Mouse (Mus musculus) limb, embryonic 12.5 days (tissue): Measurements from ENCODE around the gene Nphs2. TPM values are rescaled to one million over a fixed set of nuclear protein-coding genes. Genes with fewer than 3 reads are reported as not detected.
"Not testable (repeated sequence)": the region's sequence is repeated elsewhere in the genome, so short reads cannot be mapped to it uniquely, and the experiment has no call there.

Experiments used
- ATAC-seq: fragments of 200-750 bp; cut with Nextera tagmentation; 2 replicates; pipeline ENCODE4 v1.8.0; 2017; ENCODE audit warnings: low read depth, moderate TSS enrichment; ENCODE audit not compliant: insufficient number of reproducible peaks, insufficient read depth, low FRiP score, low TSS enrichment
- H3K27ac ChIP-seq: fragments of 300-500 bp; sonication (generic); 2 replicates; pipeline ENCODE4 v1.5.1; 2016; ENCODE audit warnings: mild to moderate bottlenecking, moderate library complexity
- H3K27me3 ChIP-seq: fragments of 300-500 bp; sonication (generic); 2 replicates; pipeline ENCODE4 v1.6.1; 2016; ENCODE audit warnings: mild to moderate bottlenecking, moderate library complexity
- H3K36me3 ChIP-seq: fragments of 300-500 bp; sonication (generic); 2 replicates; pipeline ENCODE4 v1.6.1; 2016; ENCODE audit warnings: mild to moderate bottlenecking, moderate library complexity
- H3K4me1 ChIP-seq: fragments of 300-500 bp; sonication (generic); replicated peaks from 2 replicates; pipeline ENCODE4 v1.6.1; 2016
- H3K4me2 ChIP-seq: fragments of 300-500 bp; sonication (generic); 2 replicates; pipeline ENCODE4 v1.6.1; 2016; ENCODE audit warnings: mild to moderate bottlenecking, moderate library complexity
- H3K4me3 ChIP-seq: fragments of 300-500 bp; sonication (generic); replicated peaks from 2 replicates; pipeline ENCODE4 v1.5.1; 2016; ENCODE audit warnings: mild to moderate bottlenecking
- H3K9ac ChIP-seq: fragments of 300-500 bp; sonication (generic); replicated peaks from 2 replicates; pipeline ENCODE4 v1.6.1; 2016; ENCODE audit warnings: mild to moderate bottlenecking, moderate library complexity
- H3K9me3 ChIP-seq: fragments of 300-500 bp; sonication (generic); 2 replicates; pipeline ENCODE4 v1.6.1; 2016; ENCODE audit warnings: mild to moderate bottlenecking, moderate library complexity
- WGBS: fragments of 180-500 bp; shearing (Covaris S2); methylation state at CpG from one replicate; pipeline ENCODE4 v1.1.7; 2016; 5-methylcytosine and 5-hydroxymethylcytosine counted together
- polyA plus RNA-seq: library from polyadenylated mRNA; unstranded; fragments of >200 nt; fragmentation: Nextera tagmentation; extraction: Ambion mirVana; gene quantifications from 2 replicates; pipeline ENCODE4 v1.2.1, GENCODE M21; 2016

Nphs2 gene
- polyA plus RNA-seq, 1 experiment from 2014 or later, result not detected

DNA sequence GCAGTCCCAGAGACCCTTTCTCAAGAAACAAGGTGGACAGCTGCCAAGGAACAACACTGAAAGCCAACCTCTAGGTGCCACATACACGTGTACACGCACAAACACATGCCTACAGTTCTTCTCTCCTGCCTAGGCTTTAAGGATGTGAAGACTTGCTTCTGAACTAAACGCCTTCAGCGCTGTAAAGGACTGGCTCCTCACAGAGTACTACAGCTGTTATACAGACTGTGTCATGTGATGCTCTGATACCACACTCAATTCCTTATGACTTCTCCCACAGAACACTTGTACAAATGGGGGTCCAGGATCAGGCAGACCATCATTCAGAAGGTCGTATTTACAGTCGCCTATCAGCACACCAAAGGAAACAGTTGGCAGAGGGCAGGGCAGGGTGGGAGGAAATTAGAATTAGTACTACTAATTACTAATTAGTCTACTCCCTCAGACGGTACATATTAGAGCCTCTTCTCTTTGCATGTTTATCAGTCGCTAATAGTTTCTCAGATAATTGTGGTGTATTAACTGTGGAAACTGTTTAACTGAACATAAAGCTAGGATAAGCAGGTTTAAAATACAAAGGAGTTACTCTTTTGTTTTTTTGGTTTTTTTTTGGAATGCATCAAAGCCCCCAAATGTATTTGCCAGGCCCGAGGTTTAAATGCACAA, 21.8 kb upstream of the Nphs2 start:
- no peaks in the 10 kb centered on the region for H3K36me3 ChIP-seq
- H3K4me1 ChIP-seq, result no peaks in the 10 kb centered on the region
- H3K9me3 ChIP-seq, result no peaks in the 10 kb centered on the region
- 75% methylated on average over 9 of the region's 9 CpGs for WGBS
- H3K4me2 ChIP-seq, result no peak overlapping the region
- ATAC-seq, result no peak
- H3K27ac ChIP-seq, result no peak overlapping the region
- no peak overlapping the region for H3K4me3 ChIP-seq
- no peak overlapping the region for H3K9ac ChIP-seq
- H3K27me3 ChIP-seq, result no peaks in the 10 kb centered on the region

DNA sequence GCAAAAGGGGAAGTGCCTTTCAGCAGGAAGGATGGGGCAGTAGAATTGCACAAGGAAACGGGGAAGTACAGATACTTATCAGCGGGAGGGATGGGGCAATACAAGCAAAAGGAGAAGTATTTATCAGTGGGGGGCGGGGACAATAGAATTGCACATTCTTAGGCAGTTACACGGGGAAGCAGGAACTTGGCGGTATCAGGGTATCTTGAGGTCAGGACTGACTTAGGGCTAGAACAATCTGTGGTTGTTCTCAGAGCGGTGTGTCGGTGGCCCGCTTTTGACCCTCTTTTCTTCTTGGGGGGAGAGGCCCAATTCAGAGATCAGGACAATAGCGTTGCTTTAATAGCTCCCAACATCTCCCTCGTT, 21.3 kb upstream of the Nphs2 start:
- not testable (repeated sequence) for H3K4me3 ChIP-seq, H3K4me1 ChIP-seq, H3K9me3 ChIP-seq, ATAC-seq, H3K27me3 ChIP-seq, H3K27ac ChIP-seq, H3K4me2 ChIP-seq, H3K9ac ChIP-seq, H3K36me3 ChIP-seq
- WGBS, result 76% methylated on average over 10 of the region's 10 CpGs

DNA sequence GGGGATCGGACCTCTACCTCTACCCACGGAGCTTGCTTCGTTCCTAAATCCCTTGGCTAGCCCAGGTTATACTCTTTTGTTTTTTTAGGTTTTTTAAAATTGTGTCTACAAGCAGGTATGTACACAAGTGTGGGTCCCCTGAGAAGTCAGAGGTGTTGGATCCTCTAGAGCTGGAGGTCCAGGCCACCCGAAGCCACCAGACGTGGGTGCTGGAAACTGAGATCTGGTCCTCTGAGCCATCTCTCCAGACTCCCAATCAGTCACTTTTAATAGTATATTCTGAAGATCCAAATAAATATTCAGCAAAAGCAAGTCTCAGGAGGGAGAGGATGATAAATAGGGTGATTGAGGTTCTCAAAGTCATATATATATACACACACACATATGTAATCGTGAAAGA, 20.5 kb upstream of the Nphs2 start:
- 93% methylated on average over 6 of the region's 6 CpGs for WGBS
- no peak overlapping the region for H3K4me3 ChIP-seq

DNA sequence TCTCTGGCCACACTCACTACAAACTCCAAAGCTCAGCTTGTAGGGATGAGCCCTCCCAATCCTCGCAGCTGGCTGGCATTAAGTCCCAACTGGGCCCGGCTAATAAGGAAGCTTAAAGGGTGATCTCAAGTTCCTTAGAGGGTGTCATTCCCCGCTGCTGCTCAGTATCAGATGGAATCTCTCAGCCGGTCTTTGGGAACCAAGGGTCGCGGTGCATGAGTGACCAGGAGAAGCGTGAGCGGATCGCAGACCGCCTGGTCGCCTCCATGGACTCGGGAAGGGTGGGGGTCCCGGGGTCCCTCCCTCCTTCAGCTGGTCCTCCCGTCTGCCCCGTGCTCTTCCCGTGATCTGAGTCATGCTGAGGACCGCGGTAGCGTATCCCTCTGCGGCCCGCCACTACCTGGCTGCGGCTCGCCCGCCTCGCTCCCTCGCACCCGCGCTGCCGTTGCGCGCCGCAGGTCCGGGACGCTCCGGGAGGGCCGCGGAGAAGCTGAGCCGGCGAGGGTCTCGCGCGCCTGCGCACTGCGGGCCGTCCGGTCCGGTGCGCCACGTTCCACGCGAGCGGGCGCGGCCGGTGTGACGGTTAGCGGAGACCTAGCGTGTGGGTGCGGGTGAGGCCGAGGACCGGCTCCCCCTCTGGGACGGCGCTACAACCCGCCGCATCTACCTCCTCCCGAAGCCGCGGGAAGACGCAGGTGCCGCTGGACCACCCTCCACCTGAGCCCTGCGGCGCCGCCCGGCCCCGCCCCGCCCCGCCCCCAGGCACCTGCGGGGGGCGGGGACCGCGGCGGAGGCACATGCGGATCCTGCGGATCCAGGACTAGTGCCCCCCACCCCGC, 7.4 kb upstream of the Nphs2 start, which contains the start of gene Tdrd5:
Tdrd5 (minus strand) TSS at position 754 of the 839 bp plus-strand sequence.
- H3K27ac ChIP-seq, result no peak within 1 kb of the TSS
- peak; percentile 80 for ATAC-seq
- peak within 1 kb of the TSS; percentile 98 for H3K4me2 ChIP-seq
- H3K27me3 ChIP-seq, result peaks cover 64% of the 10 kb centered on the region
- peak within 1 kb of the TSS; percentile 59 for H3K9ac ChIP-seq
- H3K9me3 ChIP-seq, result 0 out of 2 replicates have a peak, but pooled peaks cover 7% of the 10 kb centered on the region
- WGBS, result under 1% methylated on average over 73 of the region's 85 CpGs
- no peaks in the 10 kb centered on the region for H3K36me3 ChIP-seq
- peaks cover 9% of the 10 kb centered on the region for H3K4me1 ChIP-seq
- peak within 1 kb of the TSS; percentile 69 for H3K4me3 ChIP-seq

More for the DNA sequence above, 20.5 kb upstream of the Nphs2 start:
- Histone ChIP-seq H3K9me3 (no peaks in the 10 kb centered on the region), H3K27ac (no peak overlapping the region), H3K4me1 (no peaks in the 10 kb centered on the region), H3K9ac (no peak overlapping the region), H3K4me2 (no peak overlapping the region), H3K27me3 (no peaks in the 10 kb centered on the region), H3K36me3 (no peaks in the 10 kb centered on the region)
- ATAC-seq, result no peak

DNA sequence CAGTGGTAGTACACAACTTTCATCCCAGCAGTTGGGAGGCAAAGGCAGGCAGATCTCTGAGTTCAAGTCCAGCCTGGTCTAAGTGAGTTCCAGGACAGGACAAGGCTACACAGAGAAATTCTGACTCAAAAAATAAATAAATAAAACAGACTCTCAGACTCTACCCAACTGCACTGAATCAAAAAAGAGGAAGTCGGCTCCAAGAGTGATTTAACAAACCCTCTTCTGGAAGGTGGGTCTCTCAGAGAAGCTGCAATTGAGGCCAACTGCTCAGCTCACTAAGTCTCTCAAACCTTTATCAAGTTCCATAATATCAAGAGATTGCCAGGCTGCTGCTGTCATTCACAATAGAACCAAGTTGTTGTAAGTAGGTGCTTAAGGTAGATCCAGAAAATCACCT, 1.9 kb upstream of the Nphs2 start:
- peaks cover 8% of the 10 kb centered on the region for H3K4me1 ChIP-seq
- H3K9ac ChIP-seq, result no peak overlapping the region
- no peak overlapping the region for H3K4me2 ChIP-seq
- no peak overlapping the region for H3K4me3 ChIP-seq
- peaks cover 82% of the 10 kb centered on the region for H3K27me3 ChIP-seq
- H3K9me3 ChIP-seq, result no peaks in the 10 kb centered on the region
- H3K36me3 ChIP-seq, result no peaks in the 10 kb centered on the region
- no peak for ATAC-seq
- no peak overlapping the region for H3K27ac ChIP-seq
- WGBS, result 78% methylated on average over 1 of the region's 1 CpGs

DNA sequence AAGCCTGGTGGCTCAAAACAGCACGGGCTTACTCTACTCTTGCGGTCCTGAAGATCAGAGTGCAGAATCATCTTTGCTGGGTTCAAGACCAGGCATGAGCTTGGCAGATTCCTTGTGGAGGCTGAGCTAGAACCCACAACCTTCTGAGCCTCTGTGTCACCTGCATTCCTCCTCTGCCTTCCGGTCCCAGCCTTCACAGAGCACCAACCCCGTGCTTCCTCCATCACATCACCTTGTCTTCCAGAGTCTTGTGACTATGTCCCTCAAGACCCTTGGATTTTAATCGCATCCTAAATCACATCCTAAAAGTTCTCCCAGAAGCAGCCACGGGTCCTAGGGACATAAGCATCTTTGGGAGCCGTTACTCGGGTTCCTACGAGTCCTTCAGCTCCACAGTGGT, 12.6 kb downstream of the Nphs2 start:
- Histone ChIP-seq H3K4me3 (no peak overlapping the region), H3K4me1 (no peaks in the 10 kb centered on the region), H3K27ac (no peak overlapping the region), H3K4me2 (no peak overlapping the region), H3K9me3 (no peaks in the 10 kb centered on the region), H3K36me3 (no peaks in the 10 kb centered on the region), H3K27me3 (no peaks in the 10 kb centered on the region), H3K9ac (no peak overlapping the region)
- WGBS, result 90% methylated on average over 9 of the region's 9 CpGs
- ATAC-seq, result no peak

DNA sequence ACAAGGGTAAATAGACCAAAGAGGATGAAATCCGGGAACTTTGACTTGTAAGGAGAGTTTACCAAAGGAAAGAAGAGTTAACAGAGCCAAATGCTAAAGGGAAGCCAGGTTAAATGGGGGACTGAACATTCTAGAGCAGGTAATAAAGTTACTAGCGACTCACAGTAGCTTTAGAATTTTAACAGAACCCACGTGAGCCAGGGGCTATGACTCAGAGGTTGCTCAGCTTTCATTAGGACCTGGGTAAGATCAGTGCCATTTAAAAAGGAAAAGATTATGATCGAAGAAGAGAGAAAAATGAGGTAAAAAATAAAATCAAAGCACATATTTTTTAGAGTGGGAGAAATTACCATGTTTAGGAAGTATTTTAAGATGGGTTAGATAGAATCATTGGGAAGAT, 30.3 kb downstream of the Nphs2 start:
- no peaks in the 10 kb centered on the region for H3K27me3 ChIP-seq
- no peak overlapping the region for H3K27ac ChIP-seq
- 63% methylated on average over 4 of the region's 4 CpGs for WGBS
- no peak overlapping the region for H3K4me2 ChIP-seq
- no peak overlapping the region for H3K9ac ChIP-seq
- no peak for ATAC-seq
- H3K4me3 ChIP-seq, result no peak overlapping the region
- H3K4me1 ChIP-seq, result no peaks in the 10 kb centered on the region
- 0 out of 2 replicates have a peak, but pooled peaks cover 6% of the 10 kb centered on the region for H3K9me3 ChIP-seq
- H3K36me3 ChIP-seq, result no peaks in the 10 kb centered on the region

DNA sequence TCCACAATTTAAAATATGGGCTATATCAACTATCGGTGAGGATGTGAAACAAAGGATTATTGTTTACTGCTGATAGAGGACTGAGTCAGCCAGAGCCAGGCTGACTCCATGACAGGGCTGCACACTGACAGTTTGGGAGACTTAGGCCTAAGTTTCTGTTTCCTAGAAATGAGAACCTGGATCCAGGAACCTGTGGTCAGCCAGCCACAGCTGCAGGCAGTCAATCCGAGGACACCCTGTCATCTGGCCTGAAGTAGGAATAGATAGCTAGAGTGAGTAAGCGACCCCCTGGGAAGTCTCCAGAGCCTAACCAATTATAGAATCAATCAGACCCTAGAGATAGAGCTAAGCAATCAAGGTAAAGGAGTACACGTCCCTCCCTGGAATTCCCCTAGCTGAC, 33.9 kb downstream of the Nphs2 start:
- Histone ChIP-seq H3K36me3 (no peaks in the 10 kb centered on the region), H3K4me1 (no peaks in the 10 kb centered on the region), H3K27me3 (no peaks in the 10 kb centered on the region), H3K4me3 (no peak overlapping the region), H3K27ac (no peak overlapping the region), H3K9me3 (no peaks in the 10 kb centered on the region), H3K9ac (no peak overlapping the region), H3K4me2 (no peak overlapping the region)
- no peak for ATAC-seq
- WGBS, result 71% methylated on average over 4 of the region's 4 CpGs

DNA sequence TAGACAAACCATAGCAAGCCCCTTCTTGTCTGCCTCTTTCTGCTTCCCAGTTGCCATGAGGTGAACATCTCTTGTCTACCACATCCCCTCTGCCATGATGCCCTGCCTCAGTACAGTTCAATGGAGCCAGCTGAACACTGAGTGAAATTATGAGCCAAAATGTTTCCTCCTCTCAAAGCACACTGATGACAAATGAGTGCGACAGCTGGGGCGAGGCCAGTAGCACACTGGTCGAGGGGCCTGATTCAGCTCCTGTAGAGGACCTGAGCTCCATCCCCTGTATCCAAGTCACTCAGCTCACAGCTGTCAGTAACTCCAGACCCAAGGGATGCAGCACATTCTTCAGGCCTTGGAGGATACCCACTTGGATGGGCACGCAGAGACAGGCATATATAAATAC, 35.1 kb downstream of the Nphs2 start:
- Histone ChIP-seq H3K4me1 (no peaks in the 10 kb centered on the region), H3K4me3 (no peak overlapping the region), H3K9me3 (no peaks in the 10 kb centered on the region), H3K27me3 (no peaks in the 10 kb centered on the region), H3K27ac (no peak overlapping the region), H3K36me3 (no peaks in the 10 kb centered on the region), H3K9ac (no peak overlapping the region), H3K4me2 (no peak overlapping the region)
- ATAC-seq, result no peak
- 82% methylated on average over 4 of the region's 4 CpGs for WGBS

DNA sequence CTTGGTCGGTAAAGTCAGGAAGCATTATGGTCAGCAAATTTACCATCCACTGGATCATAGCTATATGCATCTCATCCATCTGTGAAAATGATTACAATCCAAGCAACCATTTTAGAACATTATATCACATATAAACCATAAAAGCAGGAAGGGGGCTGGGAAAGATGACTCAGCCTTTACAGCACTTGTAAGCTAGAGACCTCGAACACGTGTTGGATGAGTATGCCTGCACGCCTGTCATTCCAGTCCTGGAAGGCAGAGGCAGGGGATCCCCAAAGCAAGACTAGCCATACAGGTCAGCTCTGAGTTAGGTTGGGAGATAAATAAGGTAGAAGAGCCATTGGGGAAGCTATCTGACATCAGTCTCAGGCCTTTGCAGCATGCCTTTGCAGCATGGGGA, 38.5 kb downstream of the Nphs2 start:
- no peaks in the 10 kb centered on the region for H3K27me3 ChIP-seq
- no peak for ATAC-seq
- H3K4me3 ChIP-seq, result no peak overlapping the region
- H3K9ac ChIP-seq, result no peak overlapping the region
- no peak overlapping the region for H3K27ac ChIP-seq
- H3K4me2 ChIP-seq, result no peak overlapping the region
- WGBS, result 79% methylated on average over 4 of the region's 4 CpGs
- no peaks in the 10 kb centered on the region for H3K4me1 ChIP-seq
- H3K36me3 ChIP-seq, result no peaks in the 10 kb centered on the region
- no peaks in the 10 kb centered on the region for H3K9me3 ChIP-seq

DNA sequence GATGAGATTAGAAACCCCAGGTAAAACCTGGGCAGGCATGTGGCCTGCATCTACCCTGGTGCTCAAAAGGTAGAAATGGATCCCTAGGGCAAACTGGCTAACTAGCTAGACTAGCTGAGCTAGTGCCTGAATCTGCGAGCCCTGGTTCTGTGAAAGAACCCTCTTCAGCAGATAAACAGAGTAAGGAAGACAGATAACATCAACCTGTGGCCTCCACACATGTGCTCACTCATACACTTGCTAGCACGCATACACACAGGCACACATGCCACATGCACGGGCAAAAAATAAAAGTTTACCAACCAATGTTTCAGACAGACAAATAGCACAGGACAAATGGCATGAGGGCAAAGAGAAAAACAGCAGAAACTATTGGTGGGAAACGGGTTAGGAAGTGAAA, 39.9 kb downstream of the Nphs2 start:
- ATAC-seq, result no peak
- Histone ChIP-seq H3K9me3 (no peaks in the 10 kb centered on the region), H3K27ac (no peak overlapping the region), H3K4me2 (no peak overlapping the region), H3K36me3 (no peaks in the 10 kb centered on the region), H3K4me1 (no peaks in the 10 kb centered on the region), H3K27me3 (no peaks in the 10 kb centered on the region), H3K9ac (no peak overlapping the region), H3K4me3 (no peak overlapping the region)
- WGBS, result 88% methylated on average over 4 of the region's 4 CpGs
